Mouse (Mus musculus): Measurements from ENCODE around the gene Cpeb4. TPM values are rescaled to one million over a fixed set of nuclear protein-coding genes. Genes with fewer than 3 reads are reported as not detected.

Cpeb4 gene
- total and polyA plus RNA-seq, 3 experiments: 13.8 to 23.9 (median 20.1) TPM

GRCm38 (mm10) chr11:31823513-31823912, 48.5 kb upstream of the Cpeb4 start:
- Histone ChIP-seq H3K4me1 (ENCODE audit: control insufficient read depth in 1 of 2, insufficient read depth in 2 of 2) (peaks cover 27 to 68% of the 10 kb centered on the region in 2 experiments), H3K27ac (ENCODE audit: insufficient read depth, low read depth) (no peak overlapping the region), H3K4me3 (replicated peaks in 1 of 3; ENCODE audit: low read depth in 2 of 3, low read length in 2 of 3, poor library complexity in 1 of 3) (no peak overlapping the region), H3K9ac (ENCODE audit: insufficient read depth, low read depth) (no peak overlapping the region), H3K36me3 (replicated peaks in 1 of 2; ENCODE audit: control insufficient read depth in 1 of 2, insufficient read depth in 1 of 2, low read length in 1 of 2) (no peaks in the 10 kb centered on the region), H3K79me2 (replicated peaks; ENCODE audit: control insufficient read depth, extremely low read depth, insufficient read depth, poor library complexity, severe bottlenecking) (no peaks in the 10 kb centered on the region), H3K27me3 (replicated peaks) (no peaks in the 10 kb centered on the region), H3K4me2 (ENCODE audit: insufficient read depth, low read depth, poor library complexity, severe bottlenecking) (no peak overlapping the region), H3K9me3 (replicated peaks; ENCODE audit: low read length) (no peaks in the 10 kb centered on the region)
- dilution Hi-C loops (cut with MboI; ENCODE audit: extremely low pct_ligation_motif_present, extremely low pct_unique_long_range_greater_than_20kb, low sequenced_read_pairs): no loop called here
- in situ Hi-C loops (cut with MboI; ENCODE audit: low pct_ligation_motif_present, low pct_unique_long_range_greater_than_20kb, low sequenced_read_pairs): no loop called here
- no peak for DNase-seq (ENCODE audit: extremely low read depth)
- TF ChIP-seq RAD21 (IDR thresholded peaks at IDR 0.05; ENCODE audit: low read depth, low read length): no peak
- no peak for TF ChIP-seq MXI1 (IDR thresholded peaks at IDR 0.05; ENCODE audit: low read depth, low read length)
- no peak for TF ChIP-seq ZMIZ1 (IDR thresholded peaks at IDR 0.05; ENCODE audit: low read depth, low read length)
- TF ChIP-seq HCFC1 (IDR thresholded peaks at IDR 0.05; ENCODE audit: low read depth, low read length): no peak
- no peak for TF ChIP-seq GABPA (IDR thresholded peaks at IDR 0.05; ENCODE audit: insufficient replicate concordance, low read depth, low read length)
- TF ChIP-seq JUND (conservative IDR thresholded peaks at IDR 0.05; ENCODE audit: low read depth, low read length): no peak
- TF ChIP-seq RCOR1 (conservative IDR thresholded peaks at IDR 0.05; ENCODE audit: low read depth, low read length): no peak
- no peak for TF ChIP-seq NRF1 (IDR thresholded peaks at IDR 0.05; ENCODE audit: low read depth, low read length)
- no peak for TF ChIP-seq USF1 (IDR thresholded peaks at IDR 0.05; ENCODE audit: low read depth, low read length)
- TF ChIP-seq EP300 (IDR thresholded peaks at IDR 0.05; ENCODE audit: low read length): no peak
- no peak for TF ChIP-seq USF2 (conservative IDR thresholded peaks at IDR 0.05; ENCODE audit: low read depth, low read length)
- no peak for TF ChIP-seq MAFK (IDR thresholded peaks at IDR 0.05; ENCODE audit: insufficient replicate concordance, low read length)
- TF ChIP-seq POLR2AphosphoS2 (IDR thresholded peaks at IDR 0.05; ENCODE audit: low read depth, low read length): no peak
- TF ChIP-seq ETS1 (conservative IDR thresholded peaks at IDR 0.05; ENCODE audit: low read depth, low read length): no peak
- TF ChIP-seq E2F4 (IDR thresholded peaks at IDR 0.05; ENCODE audit: insufficient replicate concordance, low read depth, low read length): no peak
- TF ChIP-seq MAX (IDR thresholded peaks at IDR 0.05; ENCODE audit: low read length): no peak
- TF ChIP-seq ELF1 (IDR thresholded peaks at IDR 0.05; ENCODE audit: low read depth, low read length): no peak
- no peak for TF ChIP-seq PAX5 (IDR thresholded peaks at IDR 0.05; ENCODE audit: low read length)
- no peak for TF ChIP-seq ZNF384 (IDR thresholded peaks at IDR 0.05; ENCODE audit: low read depth, low read length)

- in situ Hi-C loops (cut with MboI; ENCODE audit: low pct_ligation_motif_present, low pct_unique_long_range_greater_than_20kb, low sequenced_read_pairs): no loop called here
- Histone ChIP-seq H3K36me3 (replicated peaks in 1 of 2; ENCODE audit: control insufficient read depth in 1 of 2, insufficient read depth in 1 of 2, low read length in 1 of 2) (no peaks in the 10 kb centered on the region), H3K4me3 (replicated peaks in 1 of 3; ENCODE audit: low read depth in 2 of 3, low read length in 2 of 3, poor library complexity in 1 of 3) (no peak overlapping the region), H3K4me1 (ENCODE audit: control insufficient read depth in 1 of 2, insufficient read depth in 2 of 2) (peaks cover 27 to 69% of the 10 kb centered on the region in 2 experiments), H3K4me2 (ENCODE audit: insufficient read depth, low read depth, poor library complexity, severe bottlenecking) (peak overlapping the region; percentile 34; the same call in 1 of the 2 replicates), H3K9ac (ENCODE audit: insufficient read depth, low read depth) (no peak overlapping the region), H3K9me3 (replicated peaks; ENCODE audit: low read length) (no peaks in the 10 kb centered on the region), H3K27me3 (replicated peaks) (no peaks in the 10 kb centered on the region), H3K79me2 (replicated peaks; ENCODE audit: control insufficient read depth, extremely low read depth, insufficient read depth, poor library complexity, severe bottlenecking) (no peaks in the 10 kb centered on the region), H3K27ac (ENCODE audit: insufficient read depth, low read depth) (no peak overlapping the region)
- dilution Hi-C loops (cut with MboI; ENCODE audit: extremely low pct_ligation_motif_present, extremely low pct_unique_long_range_greater_than_20kb, low sequenced_read_pairs): no loop called here
- peak; percentile 77 for DNase-seq (ENCODE audit: extremely low read depth)
- TF ChIP-seq E2F4 (IDR thresholded peaks at IDR 0.05; ENCODE audit: insufficient replicate concordance, low read depth, low read length) (no peak), NRF1 (IDR thresholded peaks at IDR 0.05; ENCODE audit: low read depth, low read length) (no peak), SIN3A (IDR thresholded peaks at IDR 0.05; ENCODE audit: low read length) (no peak; the same call in 1 of the 2 replicates), POLR2A (IDR thresholded peaks at IDR 0.05; ENCODE audit: low read depth, low read length) (no peak), RCOR1 (conservative IDR thresholded peaks at IDR 0.05; ENCODE audit: low read depth, low read length) (no peak), MAZ (IDR thresholded peaks at IDR 0.05; ENCODE audit: low read depth, low read length) (no peak), POLR2AphosphoS2 (IDR thresholded peaks at IDR 0.05; ENCODE audit: low read depth, low read length) (no peak), USF1 (IDR thresholded peaks at IDR 0.05; ENCODE audit: low read depth, low read length) (peak; percentile 81), ZKSCAN1 (IDR thresholded peaks at IDR 0.05; ENCODE audit: borderline replicate concordance, low read depth, low read length) (no peak), UBTF (IDR thresholded peaks at IDR 0.05; ENCODE audit: low read depth, low read length) (no peak), ZNF384 (IDR thresholded peaks at IDR 0.05; ENCODE audit: low read depth, low read length) (no peak), ZMIZ1 (IDR thresholded peaks at IDR 0.05; ENCODE audit: low read depth, low read length) (no peak), MEF2A (IDR thresholded peaks at IDR 0.05; ENCODE audit: borderline replicate concordance, low read depth, low read length) (no peak), BHLHE40 (IDR thresholded peaks at IDR 0.05; ENCODE audit: low read depth, low read length) (peak; percentile 95), ZC3H11A (IDR thresholded peaks at IDR 0.05; ENCODE audit: low read depth, low read length) (no peak), MAFK (IDR thresholded peaks at IDR 0.05; ENCODE audit: insufficient replicate concordance, low read length) (0 out of 2 replicates have a peak, but pooled peaks have one; percentile 4), USF2 (conservative IDR thresholded peaks at IDR 0.05; ENCODE audit: low read depth, low read length) (peak; percentile 75), TBP (conservative IDR thresholded peaks at IDR 0.05; ENCODE audit: low read depth, low read length) (no peak), KAT2A (IDR thresholded peaks at IDR 0.05; ENCODE audit: insufficient replicate concordance, low read length) (no peak), MXI1 (IDR thresholded peaks at IDR 0.05; ENCODE audit: low read depth, low read length) (peak; percentile 79), JUND (conservative IDR thresholded peaks at IDR 0.05; ENCODE audit: low read depth, low read length) (no peak), ELF1 (IDR thresholded peaks at IDR 0.05; ENCODE audit: low read depth, low read length) (no peak)
Observed at GRCm38 (mm10) chr11:31824504-31825166, 47.4 kb upstream of the Cpeb4 start.
